Mouse (Mus musculus): ENCODE measurements at regions not wholly inside any gene's neighbourhood (a gene's known extent, or its start where the extent isn't known, plus 50 kb on each side); places are given as distances from the start of the nearest gene placed in this dataset.
A peak's percentile ranks its signal among the peaks of the same experiment; 100 is the strongest.

DNA sequence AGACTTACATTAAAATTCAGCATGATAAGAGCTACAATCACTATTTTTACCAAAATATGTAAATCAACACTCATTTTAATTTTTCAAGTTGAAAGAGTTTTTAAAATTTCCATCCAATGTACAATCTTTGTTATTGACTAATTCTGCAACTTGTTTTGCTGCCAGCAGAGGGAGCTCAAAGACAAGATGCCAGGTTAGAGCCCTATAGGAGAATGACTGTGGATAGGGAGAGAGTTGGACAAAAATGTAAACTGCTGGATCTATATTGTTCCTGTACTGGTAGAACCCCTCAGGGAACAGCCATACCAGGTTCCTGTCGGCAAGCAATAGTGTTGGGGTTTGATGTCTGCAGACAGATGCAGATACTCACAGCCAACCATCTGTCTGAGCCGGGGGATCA is 288.8 kb upstream of the 4930550L24Rik start:
- DNase-seq (ENCODE audit: low read depth) = peak; percentile 1
